Mouse (Mus musculus) liver, embryonic 11.5 days (tissue): ENCODE measurements around the gene Prmt7. TPM values are rescaled to one million over a fixed set of nuclear protein-coding genes. Genes with fewer than 3 reads are reported as not detected.

Experiments
- ATAC-seq: fragments of 200-750 bp; cut with Nextera tagmentation; replicated peaks from 2 replicates; pipeline ENCODE4 v1.8.0; 2017; ENCODE audit warnings: moderate number of reproducible peaks, mild to moderate bottlenecking, moderate TSS enrichment, moderate library complexity; ENCODE audit not compliant: low FRiP score
- DNase-seq: peaks from one replicate; pipeline ENCODE4 v3.0.0-alpha.2; 2017; ENCODE audit warnings: low spot score
- H3K27ac ChIP-seq: fragments of 300-500 bp; sonication (generic); 2 replicates; pipeline ENCODE4 v1.5.1; 2014; ENCODE audit warnings: mild to moderate bottlenecking, low read depth, low read length, control low read depth
- H3K27me3 ChIP-seq: fragments of 300-500 bp; sonication (generic); replicated peaks from 2 replicates; pipeline ENCODE4 v1.6.1; 2014; ENCODE audit warnings: low read length, mixed read lengths; ENCODE audit not compliant: control insufficient read depth, insufficient read depth
- H3K36me3 ChIP-seq: fragments of 300-500 bp; sonication (generic); 2 replicates; pipeline ENCODE4 v1.6.1; 2014; ENCODE audit warnings: mild to moderate bottlenecking, low read length, moderate library complexity, mixed read lengths; ENCODE audit not compliant: control insufficient read depth, insufficient read depth
- H3K4me1 ChIP-seq: fragments of 300-500 bp; sonication (generic); replicated peaks from 2 replicates; pipeline ENCODE4 v1.6.1; 2014; ENCODE audit warnings: low read length, mixed read lengths; ENCODE audit not compliant: control insufficient read depth, insufficient read depth
- H3K4me2 ChIP-seq: fragments of 300-500 bp; sonication (generic); 2 replicates; pipeline ENCODE4 v1.6.1; 2014; ENCODE audit warnings: mild to moderate bottlenecking, control low read depth, moderate library complexity
- H3K4me3 ChIP-seq: fragments of 300-500 bp; sonication (generic); 2 replicates; pipeline ENCODE4 v1.5.1; 2014; ENCODE audit warnings: low read depth, low read length, control low read depth
- H3K9ac ChIP-seq: fragments of 300-500 bp; sonication (generic); 2 replicates; pipeline ENCODE4 v1.6.1; 2014; ENCODE audit warnings: low read depth, low read length, control low read depth
- H3K9me3 ChIP-seq: fragments of 300-500 bp; sonication (generic); 2 replicates; pipeline ENCODE4 v1.6.1; 2016; ENCODE audit warnings: low read length, inconsistent platforms, mixed read lengths; ENCODE audit not compliant: control insufficient read depth
- whole genome bisulfite sequencing: fragments of 180-500 bp; shearing (Covaris S2); extraction: QIAGEN DNeasy Blood & Tissue Kit; methylation state at CpG from one replicate; pipeline ENCODE4 v1.1.7; 2014; 5-methylcytosine and 5-hydroxymethylcytosine counted together
- polyA plus RNA-seq: library from polyadenylated mRNA; unstranded; fragments of >200 nt; fragmentation: Nextera tagmentation; extraction: Ambion mirVana; gene quantifications from 2 replicates; pipeline ENCODE4 v1.2.1, GENCODE M21; 2014

Gene Prmt7
- polyA plus RNA-seq, 1 experiment from 2014 or later = 65.1 TPM

GRCm38 (mm10) chr8:106268710-106269346, 58.1 kb downstream of the Prmt7 start:
- Histone ChIP-seq H3K9ac (no peak overlapping the region), H3K9me3 (no peaks in the 10 kb centered on the region), H3K4me3 (no peak overlapping the region), H3K4me1 (no peaks in the 10 kb centered on the region), H3K36me3 (no peaks in the 10 kb centered on the region), H3K27ac (no peak overlapping the region), H3K27me3 (no peaks in the 10 kb centered on the region; the same call in 1 of the 2 replicates), H3K4me2 (no peak overlapping the region)
- DNase-seq (no peak), ATAC-seq (no peak)
- WGBS = 58% methylated on average over 5 of the region's 5 CpGs

GRCm38 (mm10) chr8:106270804-106271203, 60.1 kb downstream of the Prmt7 start:
- no peak for DNase-seq

GRCm38 (mm10) chr8:106271378-106271777, 60.6 kb downstream of the Prmt7 start:
- Histone ChIP-seq H3K27me3 (no peaks in the 10 kb centered on the region; the same call in 1 of the 2 replicates), H3K4me2 (no peak overlapping the region), H3K27ac (no peak overlapping the region), H3K36me3 (no peaks in the 10 kb centered on the region), H3K4me3 (no peak overlapping the region), H3K9me3 (no peaks in the 10 kb centered on the region), H3K9ac (no peak overlapping the region), H3K4me1 (no peaks in the 10 kb centered on the region)
- ATAC-seq = no peak
- no peak for DNase-seq
- WGBS = 33% methylated on average over 4 of the region's 4 CpGs

More at GRCm38 (mm10) chr8:106270804-106271203, 60.1 kb downstream of the Prmt7 start:
- Histone ChIP-seq H3K4me1 (no peaks in the 10 kb centered on the region), H3K27me3 (no peaks in the 10 kb centered on the region; the same call in 1 of the 2 replicates), H3K9ac (no peak overlapping the region), H3K9me3 (no peaks in the 10 kb centered on the region), H3K27ac (no peak overlapping the region), H3K36me3 (no peaks in the 10 kb centered on the region), H3K4me3 (no peak overlapping the region), H3K4me2 (no peak overlapping the region)
- ATAC-seq = no peak
- 56% methylated on average over 5 of the region's 5 CpGs for WGBS

- no peak for ATAC-seq
- Histone ChIP-seq H3K9me3 (no peaks in the 10 kb centered on the region), H3K4me1 (no peaks in the 10 kb centered on the region), H3K4me3 (no peak overlapping the region), H3K4me2 (no peak overlapping the region), H3K27me3 (no peaks in the 10 kb centered on the region), H3K36me3 (no peaks in the 10 kb centered on the region), H3K27ac (no peak overlapping the region), H3K9ac (no peak overlapping the region)
- DNase-seq = no peak
- 79% methylated on average over 3 of the region's 3 CpGs for WGBS
Observed at GRCm38 (mm10) chr8:106273468-106273867, 62.7 kb downstream of the Prmt7 start.

- H3K9ac ChIP-seq = no peak overlapping the region
- H3K4me2 ChIP-seq = no peak overlapping the region
- H3K27me3 ChIP-seq = peaks cover 2% of the 10 kb centered on the region; the same call in 1 of the 2 replicates
- DNase-seq (no peak), ATAC-seq (no peak)
- no peak overlapping the region for H3K4me3 ChIP-seq
- no peaks in the 10 kb centered on the region; the same call in 1 of the 2 replicates for H3K4me1 ChIP-seq
- no peak overlapping the region for H3K27ac ChIP-seq
- H3K9me3 ChIP-seq = no peaks in the 10 kb centered on the region
- WGBS = 81% methylated on average over 5 of the region's 5 CpGs
- H3K36me3 ChIP-seq = no peaks in the 10 kb centered on the region
Observed at GRCm38 (mm10) chr8:106276709-106277317, 66.1 kb downstream of the Prmt7 start.

- no peak for DNase-seq
- no peak overlapping the region for H3K27ac ChIP-seq
Observed at GRCm38 (mm10) chr8:106278367-106279042, 67.8 kb downstream of the Prmt7 start.

GRCm38 (mm10) chr8:106280154-106280553, 69.4 kb downstream of the Prmt7 start:
- ATAC-seq = no peak
- 54% methylated on average over 5 of the region's 5 CpGs for WGBS

More at GRCm38 (mm10) chr8:106278367-106279042, 67.8 kb downstream of the Prmt7 start:
- no peak overlapping the region for H3K4me2 ChIP-seq
- ATAC-seq = no peak
- H3K36me3 ChIP-seq = no peaks in the 10 kb centered on the region
- H3K9ac ChIP-seq = no peak overlapping the region
- no peak overlapping the region for H3K4me3 ChIP-seq
- WGBS = 68% methylated on average over 11 of the region's 11 CpGs
- H3K9me3 ChIP-seq = no peaks in the 10 kb centered on the region
- peaks cover 2% of the 10 kb centered on the region; the same call in 1 of the 2 replicates for H3K27me3 ChIP-seq
- no peaks in the 10 kb centered on the region; the same call in 1 of the 2 replicates for H3K4me1 ChIP-seq

GRCm38 (mm10) chr8:106280844-106281243, 70.1 kb downstream of the Prmt7 start:
- Histone ChIP-seq H3K36me3 (no peaks in the 10 kb centered on the region), H3K9me3 (no peaks in the 10 kb centered on the region), H3K4me1 (no peaks in the 10 kb centered on the region; the same call in 1 of the 2 replicates), H3K9ac (no peak overlapping the region), H3K27ac (no peak overlapping the region), H3K4me2 (no peak overlapping the region), H3K4me3 (no peak overlapping the region), H3K27me3 (peaks cover 2% of the 10 kb centered on the region; the same call in 1 of the 2 replicates)
- DNase-seq (no peak), ATAC-seq (no peak)
- WGBS = 70% methylated on average over 4 of the region's 4 CpGs

More at GRCm38 (mm10) chr8:106280154-106280553, 69.4 kb downstream of the Prmt7 start:
- no peak overlapping the region for H3K4me3 ChIP-seq
- peaks cover 2% of the 10 kb centered on the region; the same call in 1 of the 2 replicates for H3K27me3 ChIP-seq
- DNase-seq = no peak
- H3K9ac ChIP-seq = no peak overlapping the region
- no peaks in the 10 kb centered on the region; the same call in 1 of the 2 replicates for H3K4me1 ChIP-seq
- H3K9me3 ChIP-seq = no peaks in the 10 kb centered on the region
- H3K36me3 ChIP-seq = no peaks in the 10 kb centered on the region
- no peak overlapping the region for H3K4me2 ChIP-seq
- no peak overlapping the region for H3K27ac ChIP-seq
